Mouse (Mus musculus): ENCODE results near the gene Cep57.
"Not testable (repeated sequence)": the region's sequence is repeated elsewhere in the genome, so short reads cannot be mapped to it uniquely, and the experiment has no call there.

Cep57 gene

DNA sequence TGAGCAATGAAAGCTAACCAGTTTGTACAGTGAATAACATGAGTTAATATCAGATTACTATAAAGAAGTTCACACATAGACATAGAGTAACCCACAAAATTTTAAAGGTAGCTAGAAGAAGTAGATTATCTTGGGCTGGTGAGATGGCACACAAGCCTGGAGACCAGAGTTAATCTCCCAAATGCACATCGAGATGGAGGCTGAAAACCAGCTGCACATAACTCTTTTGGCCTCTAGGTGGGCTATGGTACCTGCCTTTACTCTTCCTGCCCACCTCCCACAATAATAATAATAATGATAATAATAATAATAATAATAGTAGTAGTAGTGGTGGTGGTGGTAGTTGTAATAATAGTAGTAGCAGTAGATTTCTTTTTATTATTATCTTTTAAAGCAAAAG is 32.6 kb downstream of the Cep57 start:
- DNase-seq (ENCODE audit: low spot score): no peak

DNA sequence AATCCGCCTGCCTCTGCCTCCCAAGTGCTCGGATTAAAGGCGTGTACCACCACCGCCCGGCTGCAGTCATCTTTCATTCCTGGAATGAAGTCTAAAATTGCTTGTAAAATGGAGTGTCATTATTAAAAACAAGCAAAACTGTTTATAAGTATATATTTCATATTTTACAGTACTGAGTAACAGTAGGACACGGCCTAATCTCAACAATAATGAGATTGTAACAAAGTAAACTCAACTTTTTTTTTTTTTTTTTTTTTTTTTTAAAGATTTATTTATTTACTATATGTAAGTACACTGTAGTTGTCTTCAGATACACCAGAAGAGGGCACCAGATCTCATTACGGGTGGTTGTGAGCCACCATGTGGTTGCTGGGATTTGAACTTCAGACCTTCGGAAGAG is 36.0 kb downstream of the Cep57 start:
- not testable (repeated sequence) for DNase-seq (ENCODE audit: low spot score)

DNA sequence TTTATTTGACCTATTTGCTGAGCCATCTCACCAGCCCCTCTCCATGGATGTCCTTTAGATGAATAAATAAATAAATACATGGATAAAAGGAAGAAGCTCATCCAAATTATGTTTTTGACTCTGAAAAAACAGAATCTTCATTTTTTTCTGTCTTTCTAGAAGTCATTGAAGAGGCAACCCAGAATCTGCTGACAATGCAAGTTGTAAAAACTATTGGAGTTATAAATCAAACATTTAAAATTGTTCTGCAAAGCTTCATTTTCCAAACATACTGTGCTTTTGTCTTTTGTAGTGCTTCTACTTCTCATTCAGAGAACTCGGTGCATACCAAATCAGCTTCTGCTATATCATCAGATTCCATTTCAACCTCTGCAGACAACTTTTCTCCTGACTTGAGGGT is 44.9 kb downstream of the Cep57 start:
- no peak for DNase-seq (ENCODE audit: low spot score)

DNA sequence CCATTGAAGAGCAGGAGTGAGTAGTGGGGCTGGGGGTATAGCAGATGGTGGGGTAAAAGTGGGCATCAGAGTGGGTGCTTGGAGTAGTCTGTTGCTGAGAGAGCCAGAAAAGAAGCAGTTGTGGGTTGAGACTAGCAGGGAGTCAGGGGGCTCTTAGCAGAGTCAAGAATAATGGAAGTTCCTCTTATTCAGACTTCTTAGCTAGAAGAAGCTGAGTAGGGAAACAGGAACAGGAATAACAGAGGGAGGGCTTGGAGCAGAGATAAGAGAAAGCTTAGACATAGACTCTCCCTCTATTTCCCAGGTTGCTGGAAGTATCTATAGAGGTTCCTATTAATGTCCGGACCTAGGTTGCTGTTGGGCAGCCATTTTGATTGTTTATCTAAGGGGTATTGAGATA is 52.2 kb downstream of the Cep57 start:
- no peak for DNase-seq (ENCODE audit: low spot score)

DNA sequence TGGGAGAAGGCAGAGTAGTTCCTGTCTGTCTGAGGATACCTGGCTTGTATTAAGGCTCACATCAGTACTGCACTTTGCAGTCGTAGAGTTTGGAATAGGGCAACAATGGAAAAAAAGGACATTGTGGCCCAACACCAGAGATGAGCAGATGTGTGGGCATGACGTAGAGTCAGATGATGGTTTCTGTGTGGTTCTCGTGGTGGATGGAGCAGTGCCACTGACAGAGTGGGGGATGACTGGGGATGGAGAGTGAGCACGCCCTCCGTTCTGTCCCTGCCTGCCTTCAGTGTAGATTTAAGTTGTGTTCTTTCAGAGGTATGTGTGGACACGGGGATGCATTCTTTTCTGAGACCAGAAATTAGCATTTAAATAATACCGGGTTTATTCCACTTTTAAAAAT is 60.3 kb downstream of the Cep57 start:
- no peak for DNase-seq (ENCODE audit: low spot score)

DNA sequence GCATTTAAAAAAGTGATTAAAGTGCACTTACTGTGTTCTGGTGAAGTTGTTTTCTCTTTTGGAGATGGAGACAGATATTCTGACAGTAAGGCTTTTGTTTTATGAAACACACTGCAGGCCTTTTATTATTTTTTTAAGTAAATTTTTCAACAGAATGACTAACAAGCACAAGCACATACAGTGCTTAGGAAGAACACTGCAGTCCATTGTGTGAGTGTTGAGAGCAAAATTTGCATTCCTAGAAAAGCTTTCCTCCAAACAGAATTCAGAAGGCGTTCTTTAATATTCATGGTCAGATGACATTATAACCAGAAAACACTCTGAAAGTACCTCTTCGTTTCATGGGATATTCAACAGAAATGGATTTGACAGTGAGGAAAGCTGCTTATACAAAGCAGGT is 61.3 kb downstream of the Cep57 start:
- DNase-seq (ENCODE audit: low spot score): no peak

DNA sequence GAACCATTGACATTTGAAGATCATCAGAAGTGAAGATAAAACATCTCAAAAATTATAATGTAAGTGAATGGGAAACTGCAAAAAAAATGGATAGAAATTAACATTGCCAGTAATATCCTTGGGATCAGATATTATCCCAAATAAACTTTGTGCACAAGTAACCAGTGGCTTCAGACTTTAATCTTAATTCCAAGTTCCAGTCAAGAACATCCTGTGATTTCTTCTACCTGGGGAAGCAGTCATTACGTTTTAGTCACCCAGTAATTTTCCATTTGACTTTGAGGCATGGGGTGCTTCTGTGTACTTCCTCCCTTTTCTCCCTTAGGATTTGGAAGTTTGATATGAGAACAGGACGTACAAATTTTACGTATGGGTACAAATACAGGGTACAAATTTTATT is 66.5 kb downstream of the Cep57 start:
- DNase-seq (ENCODE audit: low spot score): no peak
